Mouse (Mus musculus): ENCODE measurements around the gene Slc25a47.

DNA sequence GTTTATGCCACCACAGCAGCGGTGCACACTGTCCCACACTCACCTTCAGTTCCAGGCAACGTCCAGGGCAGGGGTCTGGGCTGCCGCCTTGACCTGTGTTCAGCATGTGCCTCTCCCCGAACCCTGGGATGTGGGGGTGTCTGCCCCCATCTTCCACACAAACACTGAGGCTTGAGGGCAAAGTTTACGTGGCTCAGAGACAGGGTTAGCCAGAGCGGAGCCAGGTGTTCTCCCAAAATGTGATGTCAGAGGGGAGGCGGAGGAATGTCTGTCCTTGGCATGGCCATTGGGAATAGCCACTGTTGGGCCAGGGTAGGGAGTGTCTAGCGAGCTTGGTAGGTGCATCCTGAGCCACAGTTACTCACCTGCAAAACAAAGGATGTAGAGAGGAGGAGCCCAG, 17.0 kb downstream of the Slc25a47 start:
- TF ChIP-seq CTCF (IDR thresholded peaks at IDR 0.05; ENCODE audit: low read depth) = no peak
- no peak for TF ChIP-seq EP300 (IDR thresholded peaks at IDR 0.05; ENCODE audit: low read depth)
